Mouse (Mus musculus) brain, embryonic 14.5 days (tissue): Measurements from ENCODE around the gene Rasa4. TPM values are rescaled to one million over a fixed set of nuclear protein-coding genes. Genes with fewer than 3 reads are reported as not detected.
"Not testable (repeated sequence)": the region's sequence is repeated elsewhere in the genome, so short reads cannot be mapped to it uniquely, and the experiment has no call there.

ENCODE experiments used
- DNase-seq: peaks from one replicate; pipeline ENCODE4 v3.0.0-alpha.2; 2011; ENCODE audit warnings: low read depth
- CTCF ChIP-seq: fragments of 200-500 bp; IDR thresholded peaks from 2 replicates; pipeline ENCODE4 v1.5.1; 2012; ENCODE audit warnings: inconsistent platforms, mild to moderate bottlenecking, moderate library complexity, borderline replicate concordance; ENCODE audit not compliant: insufficient read depth, insufficient read length; ENCODE audit errors: extremely low read depth
- POLR2A ChIP-seq: fragments of 200-500 bp; IDR thresholded peaks from 2 replicates; pipeline ENCODE4 v1.6.1; 2012; ENCODE audit warnings: mild to moderate bottlenecking, inconsistent platforms, borderline replicate concordance; ENCODE audit not compliant: poor library complexity, insufficient read depth, insufficient read length, severe bottlenecking; ENCODE audit errors: extremely low read depth
- polyA plus RNA-seq: library from polyadenylated mRNA; depleted of rRNA; stranded (reverse); fragments of >200 nt; gene quantifications from 2 replicates; pipeline ENCODE4 v1.2.3, GENCODE M21; 2012

The Rasa4 gene
- polyA plus RNA-seq, 1 experiment: 18.1 TPM

DNA sequence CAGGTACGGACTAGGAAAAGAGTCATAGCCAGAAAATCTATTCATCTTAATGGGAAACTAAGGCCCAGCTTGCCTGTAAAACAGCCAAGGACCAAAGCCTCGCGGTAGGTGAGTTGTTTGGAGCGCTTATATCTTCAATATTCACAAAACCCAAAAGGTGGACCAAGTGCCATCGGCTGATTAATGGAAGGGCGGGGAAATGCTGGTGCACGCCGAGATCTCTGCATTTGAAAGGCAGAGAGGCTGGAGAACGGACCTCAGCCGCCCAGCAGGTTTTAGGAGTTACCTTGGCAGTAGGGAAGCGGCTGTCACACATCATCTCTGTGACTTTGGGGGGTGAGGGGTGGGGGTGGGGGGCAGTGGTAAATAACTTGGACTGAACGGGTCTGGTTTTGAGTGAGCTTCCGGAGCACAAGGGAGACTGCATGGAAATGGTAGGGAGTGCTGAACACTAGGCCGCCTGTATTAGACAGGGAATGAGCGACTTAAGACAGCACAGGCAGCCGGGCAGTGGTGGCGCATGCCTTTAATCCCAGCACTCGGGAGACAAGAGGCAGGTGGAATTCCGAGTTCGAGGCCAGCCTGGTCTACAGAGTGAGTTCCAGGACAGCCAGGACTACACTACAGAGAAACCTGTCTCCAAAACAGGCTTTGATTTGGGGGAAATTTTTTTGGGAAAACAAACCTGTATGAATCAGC, 52.7 kb downstream of the Rasa4 start:
- peak; percentile 12 for DNase-seq
- no peak for TF ChIP-seq CTCF
- no peak for TF ChIP-seq POLR2A

GRCm38 (mm10) chr5:136137658-136138274, 54.0 kb downstream of the Rasa4 start:
- TF ChIP-seq POLR2A: no peak
- TF ChIP-seq CTCF: peak; percentile 69
- DNase-seq: peak; percentile 50

DNA sequence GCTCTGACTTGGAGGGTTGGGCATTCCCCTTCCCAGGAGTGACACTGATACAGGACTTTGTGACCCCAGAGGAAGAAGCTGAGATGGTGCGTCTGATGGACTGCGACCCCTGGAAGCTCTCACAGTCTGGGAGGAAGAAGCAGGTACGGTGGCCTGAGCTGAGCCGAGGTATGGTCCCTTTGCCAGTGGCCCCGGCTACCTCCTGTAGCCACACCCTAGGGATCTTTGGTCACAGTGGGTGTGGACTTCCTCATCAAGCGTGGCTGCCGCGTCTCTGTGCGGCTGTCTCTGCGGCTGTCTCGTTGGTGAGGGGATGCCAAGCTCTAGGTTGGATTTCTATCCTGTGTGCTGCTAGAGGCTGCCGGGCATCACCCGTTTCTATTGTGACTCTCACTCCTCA, 55.7 kb downstream of the Rasa4 start:
- DNase-seq: no peak
- TF ChIP-seq CTCF: no peak
- no peak for TF ChIP-seq POLR2A

DNA sequence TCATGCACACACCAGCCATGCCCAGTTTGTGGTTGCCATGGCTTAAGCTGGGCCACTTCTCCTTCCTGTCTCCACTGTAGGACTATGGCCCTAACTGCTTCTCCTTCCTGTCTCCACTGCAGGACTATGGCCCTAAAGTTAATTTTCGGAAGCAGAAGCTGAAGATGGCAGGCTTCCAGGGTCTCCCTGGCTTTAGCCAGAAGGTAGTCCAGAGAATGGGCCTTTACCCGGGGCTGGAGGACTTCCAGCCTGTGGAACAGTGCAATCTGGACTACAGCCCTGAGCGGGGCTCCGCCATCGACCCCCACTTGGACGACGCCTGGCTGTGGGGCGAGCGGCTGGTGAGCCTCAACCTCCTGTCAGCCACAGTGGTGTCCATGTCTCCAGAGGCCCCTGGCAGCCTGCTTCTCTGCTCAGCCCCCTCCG, 56.4 kb downstream of the Rasa4 start:
- TF ChIP-seq POLR2A: no peak
- TF ChIP-seq CTCF: no peak
- no peak for DNase-seq

DNA sequence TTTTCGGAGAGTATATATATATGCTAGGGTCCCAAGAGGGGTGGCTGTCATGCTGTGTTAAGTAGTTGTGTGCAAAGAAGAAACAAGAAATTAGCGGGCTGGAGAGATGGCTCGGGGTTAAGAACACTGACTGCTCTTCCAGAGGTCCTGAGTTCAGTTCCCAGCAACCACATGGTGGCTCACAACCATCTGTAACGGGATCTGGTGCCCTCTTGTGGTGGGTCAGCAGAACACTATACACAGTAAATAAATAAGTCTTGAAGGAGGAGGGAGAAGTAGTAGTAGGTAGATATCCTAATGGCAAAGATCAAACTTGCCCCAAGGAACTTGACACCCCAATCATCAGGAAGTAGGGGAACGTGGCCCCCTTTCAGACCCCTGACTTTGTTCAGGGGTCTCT, 59.0 kb downstream of the Rasa4 start:
- TF ChIP-seq POLR2A (no peak), CTCF (no peak; the same call in 1 of the 2 replicates)

DNA sequence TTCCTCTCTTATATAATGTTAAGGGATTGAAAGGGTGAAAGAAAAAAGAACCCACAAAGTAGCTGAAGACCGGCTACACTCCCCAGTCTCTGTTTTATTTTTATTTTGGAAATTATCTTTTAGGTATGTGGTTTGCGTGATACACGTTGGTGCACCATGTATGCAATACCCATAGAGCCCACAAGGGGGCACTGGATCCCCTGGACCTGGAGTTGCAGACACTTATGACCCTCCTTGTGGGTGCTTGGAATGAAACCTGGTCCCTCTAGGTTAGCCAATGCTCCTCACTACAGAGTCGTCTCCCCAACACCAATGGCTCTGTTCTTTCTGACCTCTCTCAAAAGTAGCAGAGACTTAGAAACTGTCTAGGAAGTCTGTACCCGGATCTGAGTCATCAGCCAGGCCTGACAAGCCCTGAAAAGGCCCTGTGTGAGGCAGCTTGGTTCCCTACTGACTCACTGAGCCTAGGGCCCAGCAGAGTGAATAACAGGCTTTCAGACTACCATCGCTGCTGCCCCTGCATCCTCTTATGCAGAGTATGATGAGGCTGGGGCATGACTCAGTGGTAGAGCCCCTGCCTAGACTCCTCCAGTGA, 59.5 kb downstream of the Rasa4 start:
- DNase-seq: no peak
- TF ChIP-seq POLR2A (no peak), CTCF (peak; percentile 41; the same call in 1 of the 2 replicates)

More for the DNA sequence above, 59.0 kb downstream of the Rasa4 start:
- no peak for DNase-seq

DNA sequence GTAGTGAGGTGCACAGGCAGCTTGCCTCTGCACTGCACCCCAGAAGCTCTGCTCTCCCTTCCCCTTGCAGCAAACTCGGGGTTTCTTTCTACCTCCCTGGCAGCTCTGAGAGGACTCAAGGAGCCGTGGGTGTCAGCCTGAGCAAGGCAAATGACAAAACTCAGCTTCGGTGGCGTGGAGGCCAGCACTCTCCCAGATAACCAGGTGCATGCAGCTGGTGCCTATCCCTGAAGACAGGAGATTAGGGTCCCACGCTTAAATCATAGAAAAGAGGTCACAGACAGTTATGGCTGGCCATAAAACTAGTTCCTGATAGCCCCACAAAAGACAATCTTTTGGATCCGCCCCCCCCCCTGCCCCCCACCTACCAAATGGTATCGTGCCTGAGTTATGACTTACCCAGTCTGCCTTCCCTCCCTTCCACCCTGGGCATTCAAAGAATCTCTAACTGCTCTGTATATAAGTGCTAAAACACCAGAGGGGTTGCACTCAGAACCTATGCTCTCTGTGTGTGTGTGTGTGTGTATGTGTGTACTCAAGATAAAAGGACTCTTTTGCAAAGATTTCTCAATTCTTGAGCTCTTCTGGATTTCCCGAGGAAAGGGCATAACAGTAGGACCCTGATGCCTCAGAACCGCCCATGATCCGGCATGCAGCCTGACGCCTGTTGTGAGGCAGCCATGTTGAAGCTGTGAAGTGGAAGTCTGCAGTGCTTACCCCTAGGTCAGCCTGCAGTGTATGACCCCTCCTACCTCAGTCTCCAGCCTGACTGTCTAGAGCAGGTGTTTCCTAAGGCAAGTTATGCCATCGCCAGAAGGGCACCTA, 61.1 kb downstream of the Rasa4 start:
- DNase-seq: no peak
- TF ChIP-seq POLR2A (no peak), CTCF (no peak)

DNA sequence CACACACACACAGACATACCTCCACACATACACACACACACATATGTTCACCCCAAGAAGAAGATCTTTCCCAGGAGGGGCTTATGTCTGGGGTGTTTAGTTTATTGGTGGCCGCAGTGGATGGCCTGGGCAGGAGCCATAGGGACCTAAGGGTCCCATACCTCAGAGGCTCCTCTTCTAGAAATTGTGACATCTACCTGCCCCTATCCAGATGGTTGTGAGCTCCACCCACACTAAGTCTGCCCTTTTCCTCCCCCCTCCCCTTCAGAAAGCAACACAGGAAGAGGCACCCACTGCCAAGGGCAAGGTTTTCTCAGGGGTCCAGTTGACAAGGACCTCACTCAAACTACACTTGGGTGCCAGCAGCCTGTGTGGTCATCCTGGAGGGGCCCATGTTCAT, 63.2 kb downstream of the Rasa4 start:
- no peak for DNase-seq
- no peak for TF ChIP-seq POLR2A
- no peak for TF ChIP-seq CTCF

DNA sequence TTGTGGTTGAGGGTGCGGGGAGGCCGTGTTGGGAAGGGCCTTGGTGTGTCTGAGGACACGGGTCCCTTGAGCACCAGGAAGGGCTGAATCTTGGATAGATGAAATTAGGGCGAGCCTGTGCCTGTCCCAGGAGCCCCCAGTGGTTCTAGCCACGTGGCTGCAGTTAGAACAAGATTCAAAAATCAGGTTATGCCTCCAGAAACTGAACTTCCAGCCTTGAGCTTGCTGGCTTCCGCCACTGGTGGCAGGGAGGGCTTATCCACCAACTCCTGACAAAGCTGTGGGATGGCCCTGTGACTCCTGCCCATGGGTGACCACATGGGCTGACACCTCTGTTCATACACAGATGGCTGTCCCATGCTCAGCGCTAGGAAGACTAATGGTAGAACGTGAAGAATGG, 64.0 kb downstream of the Rasa4 start:
- DNase-seq: no peak
- TF ChIP-seq CTCF: no peak
- no peak for TF ChIP-seq POLR2A

GRCm38 (mm10) chr5:136149134-136149576, 65.4 kb downstream of the Rasa4 start:
- not testable (repeated sequence) for DNase-seq

GRCm38 (mm10) chr5:136152365-136152764, 68.6 kb downstream of the Rasa4 start:
- TF ChIP-seq POLR2A (no peak), CTCF (no peak)
- no peak for DNase-seq
